Mouse (Mus musculus): ENCODE data around the gene Nup210l. TPM values are rescaled to one million over a fixed set of nuclear protein-coding genes. Genes with fewer than 3 reads are reported as not detected.
A peak's percentile ranks its signal among the peaks of the same experiment; 100 is the strongest.

Nup210l gene
- polyA plus RNA-seq, 1 experiment from 2014 or later: 0.22 TPM

DNA sequence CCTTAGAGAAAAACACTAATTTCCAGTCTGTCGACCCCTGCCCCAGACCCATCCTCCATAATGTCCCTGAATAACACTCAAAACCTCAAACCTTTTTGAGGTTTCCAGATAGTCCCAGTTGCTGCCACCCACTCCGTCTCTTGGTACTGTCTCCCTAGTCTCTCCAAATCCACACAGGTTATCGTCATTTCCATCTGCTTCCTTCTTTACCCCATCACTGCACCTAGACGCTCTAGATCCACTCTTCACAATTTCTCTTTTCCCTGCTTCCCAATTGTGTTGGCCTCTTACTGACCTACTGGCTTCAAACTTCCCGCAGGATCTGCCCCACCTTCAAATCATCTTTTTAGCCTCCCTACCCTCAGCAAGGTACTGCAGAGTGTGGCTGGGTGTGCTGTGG, 117.2 kb downstream of the Nup210l start:
- Histone ChIP-seq H3K4me3 (replicated peaks; ENCODE audit: low read length) (peak overlapping the region; percentile 45), H3K27me3 (replicated peaks; ENCODE audit: control insufficient read depth, insufficient read depth, low read length) (no peaks in the 10 kb centered on the region), H3K36me3 (ENCODE audit: control insufficient read depth, insufficient read depth) (no peaks in the 10 kb centered on the region), H3K27ac (ENCODE audit: low read length) (no peak overlapping the region), H3K9ac (replicated peaks; ENCODE audit: low read depth, low read length) (peak overlapping the region; percentile 61), H3K4me1 (replicated peaks; ENCODE audit: control insufficient read depth, insufficient read depth, low read length) (peaks cover 11% of the 10 kb centered on the region), H3K4me2 (ENCODE audit: low read length) (peak overlapping the region; percentile 81), H3K9me3 (ENCODE audit: control insufficient read depth, low read length) (no peaks in the 10 kb centered on the region)
- ATAC-seq: no peak
- WGBS: 29% methylated on average over 5 of the region's 5 CpGs

- H3K27ac ChIP-seq (ENCODE audit: low read length): no peak overlapping the region
- no peak overlapping the region for H3K9ac ChIP-seq (replicated peaks; ENCODE audit: low read depth, low read length)
- no peak for ATAC-seq
- H3K9me3 ChIP-seq (ENCODE audit: control insufficient read depth, low read length): no peaks in the 10 kb centered on the region
- no peak overlapping the region for H3K4me3 ChIP-seq (replicated peaks; ENCODE audit: low read length)
- WGBS: 87% methylated on average over 4 of the region's 4 CpGs
- peaks cover 11% of the 10 kb centered on the region for H3K4me1 ChIP-seq (replicated peaks; ENCODE audit: control insufficient read depth, insufficient read depth, low read length)
- H3K4me2 ChIP-seq (ENCODE audit: low read length): no peak overlapping the region
- no peaks in the 10 kb centered on the region for H3K36me3 ChIP-seq (ENCODE audit: control insufficient read depth, insufficient read depth)
- H3K27me3 ChIP-seq (replicated peaks; ENCODE audit: control insufficient read depth, insufficient read depth, low read length): no peaks in the 10 kb centered on the region
Measured at GRCm38 (mm10) chr3:90222455-90222854, 118.5 kb downstream of the Nup210l start.

- Histone ChIP-seq H3K27ac (ENCODE audit: low read length) (no peak overlapping the region), H3K27me3 (replicated peaks; ENCODE audit: control insufficient read depth, insufficient read depth, low read length) (no peaks in the 10 kb centered on the region), H3K36me3 (ENCODE audit: control insufficient read depth, insufficient read depth) (no peaks in the 10 kb centered on the region), H3K9ac (replicated peaks; ENCODE audit: low read depth, low read length) (no peak overlapping the region), H3K4me3 (replicated peaks; ENCODE audit: low read length) (no peak overlapping the region), H3K9me3 (ENCODE audit: control insufficient read depth, low read length) (no peaks in the 10 kb centered on the region), H3K4me1 (replicated peaks; ENCODE audit: control insufficient read depth, insufficient read depth, low read length) (peaks cover 11% of the 10 kb centered on the region), H3K4me2 (ENCODE audit: low read length) (no peak overlapping the region)
- ATAC-seq: no peak
- WGBS: 81% methylated on average over 3 of the region's 3 CpGs
Measured at GRCm38 (mm10) chr3:90222941-90223340, 119.0 kb downstream of the Nup210l start.

DNA sequence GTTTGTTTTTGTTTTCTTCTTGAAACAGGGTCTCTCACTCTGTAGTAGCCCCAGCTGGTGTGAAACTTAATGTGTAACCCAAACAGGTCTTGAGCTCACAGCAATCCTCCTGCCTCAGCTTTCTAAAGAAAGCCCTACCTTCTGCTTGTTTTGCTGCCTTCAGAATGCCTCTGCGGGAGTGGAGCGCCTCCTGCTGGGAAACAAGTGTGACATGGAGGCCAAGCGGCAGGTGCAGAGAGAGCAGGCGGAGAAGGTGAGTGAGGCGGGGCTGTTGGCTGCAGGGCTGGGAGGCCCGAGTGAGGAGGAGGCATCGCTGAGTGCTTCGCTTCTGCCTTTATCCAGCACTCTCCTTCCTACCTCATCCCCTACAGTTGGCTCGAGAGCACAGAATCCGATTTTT, 120.4 kb downstream of the Nup210l start:
- Histone ChIP-seq H3K36me3 (ENCODE audit: control insufficient read depth, insufficient read depth) (no peaks in the 10 kb centered on the region), H3K27me3 (replicated peaks; ENCODE audit: control insufficient read depth, insufficient read depth, low read length) (no peaks in the 10 kb centered on the region), H3K4me1 (replicated peaks; ENCODE audit: control insufficient read depth, insufficient read depth, low read length) (peaks cover 11% of the 10 kb centered on the region), H3K4me3 (replicated peaks; ENCODE audit: low read length) (no peak overlapping the region), H3K27ac (ENCODE audit: low read length) (no peak overlapping the region), H3K4me2 (ENCODE audit: low read length) (no peak overlapping the region), H3K9ac (replicated peaks; ENCODE audit: low read depth, low read length) (no peak overlapping the region), H3K9me3 (ENCODE audit: control insufficient read depth, low read length) (no peaks in the 10 kb centered on the region)
- 89% methylated on average over 10 of the region's 10 CpGs for WGBS
- no peak for ATAC-seq

- ATAC-seq: no peak
- Histone ChIP-seq H3K4me3 (replicated peaks; ENCODE audit: low read length) (peak overlapping the region; percentile 90), H3K4me2 (ENCODE audit: low read length) (peak overlapping the region; percentile 90), H3K4me1 (replicated peaks; ENCODE audit: control insufficient read depth, insufficient read depth, low read length) (peaks cover 13% of the 10 kb centered on the region), H3K36me3 (ENCODE audit: control insufficient read depth, insufficient read depth) (peaks cover 10% of the 10 kb centered on the region), H3K9ac (replicated peaks; ENCODE audit: low read depth, low read length) (peak overlapping the region; percentile 89), H3K27me3 (replicated peaks; ENCODE audit: control insufficient read depth, insufficient read depth, low read length) (no peaks in the 10 kb centered on the region), H3K27ac (ENCODE audit: low read length) (peak overlapping the region; percentile 87), H3K9me3 (ENCODE audit: control insufficient read depth, low read length) (no peaks in the 10 kb centered on the region)
- WGBS: 20% methylated on average over 8 of the region's 8 CpGs
Measured at GRCm38 (mm10) chr3:90231075-90231474, 127.1 kb downstream of the Nup210l start.

DNA sequence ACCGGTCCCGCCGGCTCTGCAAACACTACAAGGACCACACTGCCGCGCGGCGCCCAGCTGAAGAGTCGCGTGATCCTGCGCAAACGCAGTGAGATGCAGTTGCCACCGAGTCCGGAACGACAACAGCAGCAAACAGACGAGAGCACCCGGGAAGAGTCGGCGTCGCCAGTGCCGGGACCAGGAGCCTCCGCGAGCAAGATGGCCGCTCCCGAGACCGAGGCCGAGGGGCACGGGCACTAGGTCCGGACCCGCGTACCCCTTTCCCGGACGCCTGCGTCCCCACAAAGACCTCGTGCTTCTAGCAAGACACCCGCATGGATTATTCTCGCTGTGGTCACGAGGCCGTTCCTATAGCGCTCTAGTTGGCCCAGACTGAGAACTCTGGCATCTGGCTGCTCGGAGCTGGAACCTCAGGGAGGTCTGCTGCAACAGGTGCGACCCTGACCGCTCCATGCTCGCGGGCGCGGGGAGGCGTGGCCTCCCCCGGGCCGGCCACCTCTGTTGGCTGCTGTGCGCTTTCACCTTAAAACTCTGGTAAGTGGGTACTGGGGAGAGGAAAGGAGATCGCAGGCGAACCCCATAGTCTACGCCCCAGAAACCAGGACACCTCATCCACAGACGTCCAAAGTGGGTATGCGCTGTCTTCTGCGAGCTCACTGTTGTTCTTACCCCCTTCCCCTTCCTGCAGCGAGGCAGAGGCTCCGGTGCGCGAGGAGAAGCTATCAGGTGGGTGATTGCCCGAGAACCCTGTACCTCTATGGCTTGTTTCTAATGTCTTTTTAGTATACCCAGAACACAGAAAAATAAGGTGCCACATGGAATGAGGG, 127.8 kb downstream of the Nup210l start, which contains the start of gene Jtb:
Gene Jtb (plus strand): TSS at position 91 of the 827 bp plus-strand sequence.
- peak within 1 kb of the TSS; percentile 90 for H3K4me2 ChIP-seq (ENCODE audit: low read length)
- no peaks in the 10 kb centered on the region for H3K9me3 ChIP-seq (ENCODE audit: control insufficient read depth, low read length)
- H3K9ac ChIP-seq (replicated peaks; ENCODE audit: low read depth, low read length): peak within 1 kb of the TSS; percentile 89
- H3K27me3 ChIP-seq (replicated peaks; ENCODE audit: control insufficient read depth, insufficient read depth, low read length): no peaks in the 10 kb centered on the region
- H3K4me1 ChIP-seq (replicated peaks; ENCODE audit: control insufficient read depth, insufficient read depth, low read length): peaks cover 13% of the 10 kb centered on the region
- peak; percentile 99 for ATAC-seq
- WGBS: under 1% methylated on average over 61 of the region's 61 CpGs
- peaks cover 10% of the 10 kb centered on the region for H3K36me3 ChIP-seq (ENCODE audit: control insufficient read depth, insufficient read depth)
- H3K4me3 ChIP-seq (replicated peaks; ENCODE audit: low read length): peak within 1 kb of the TSS; percentile 90
- H3K27ac ChIP-seq (ENCODE audit: low read length): peak within 1 kb of the TSS; percentile 87

- no peak overlapping the region for H3K4me3 ChIP-seq (replicated peaks; ENCODE audit: low read length)
- no peak overlapping the region for H3K27ac ChIP-seq (ENCODE audit: low read length)
- no peak for ATAC-seq
- H3K27me3 ChIP-seq (replicated peaks; ENCODE audit: control insufficient read depth, insufficient read depth, low read length): no peaks in the 10 kb centered on the region
- no peak overlapping the region for H3K9ac ChIP-seq (replicated peaks; ENCODE audit: low read depth, low read length)
- H3K9me3 ChIP-seq (ENCODE audit: control insufficient read depth, low read length): no peaks in the 10 kb centered on the region
- no peaks in the 10 kb centered on the region for H3K36me3 ChIP-seq (ENCODE audit: control insufficient read depth, insufficient read depth)
- WGBS: 97% methylated on average over 2 of the region's 2 CpGs
- peaks cover 13% of the 10 kb centered on the region for H3K4me1 ChIP-seq (replicated peaks; ENCODE audit: control insufficient read depth, insufficient read depth, low read length)
- H3K4me2 ChIP-seq (ENCODE audit: low read length): no peak overlapping the region
Measured at GRCm38 (mm10) chr3:90241251-90241650, 137.3 kb downstream of the Nup210l start.

DNA sequence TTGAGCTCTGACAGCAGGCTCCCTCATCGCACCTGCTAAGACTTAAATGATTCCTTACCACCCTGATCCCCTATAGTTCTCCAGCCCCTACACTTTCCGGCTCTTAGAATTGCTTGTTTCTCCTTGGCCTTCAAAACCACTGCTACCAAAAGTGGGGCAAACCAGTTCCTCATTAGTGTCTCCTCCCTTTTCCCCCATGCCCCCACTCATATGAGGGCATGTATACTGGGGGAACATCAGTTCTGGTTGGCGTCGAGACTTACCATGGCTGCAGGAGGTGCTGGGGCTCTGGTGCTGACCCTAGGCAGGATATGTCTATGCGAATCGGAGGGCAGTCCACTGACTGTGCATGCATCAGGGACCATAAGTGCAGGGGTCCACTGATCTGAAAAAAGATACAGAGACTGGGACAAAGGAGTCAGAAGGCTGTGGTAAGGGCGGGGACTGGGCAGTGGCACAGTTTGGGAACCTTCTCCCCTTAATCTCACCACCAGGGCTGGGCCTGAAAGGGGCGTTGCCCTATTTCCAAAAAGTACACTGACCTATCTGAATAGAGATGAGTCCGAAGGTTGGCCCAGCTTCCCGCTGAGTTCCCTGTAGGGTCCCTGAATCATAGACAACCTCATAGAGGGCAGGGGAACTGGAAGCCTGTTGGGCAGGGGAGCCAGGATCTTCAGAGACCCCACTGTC, 137.9 kb downstream of the Nup210l start:
- 87% methylated on average over 10 of the region's 10 CpGs for WGBS
- Histone ChIP-seq H3K4me1 (replicated peaks; ENCODE audit: control insufficient read depth, insufficient read depth, low read length) (peaks cover 13% of the 10 kb centered on the region), H3K9ac (replicated peaks; ENCODE audit: low read depth, low read length) (no peak overlapping the region), H3K27me3 (replicated peaks; ENCODE audit: control insufficient read depth, insufficient read depth, low read length) (no peaks in the 10 kb centered on the region), H3K27ac (ENCODE audit: low read length) (no peak overlapping the region), H3K36me3 (ENCODE audit: control insufficient read depth, insufficient read depth) (no peaks in the 10 kb centered on the region), H3K4me3 (replicated peaks; ENCODE audit: low read length) (no peak overlapping the region), H3K9me3 (ENCODE audit: control insufficient read depth, low read length) (no peaks in the 10 kb centered on the region), H3K4me2 (ENCODE audit: low read length) (no peak overlapping the region)
- ATAC-seq: no peak

DNA sequence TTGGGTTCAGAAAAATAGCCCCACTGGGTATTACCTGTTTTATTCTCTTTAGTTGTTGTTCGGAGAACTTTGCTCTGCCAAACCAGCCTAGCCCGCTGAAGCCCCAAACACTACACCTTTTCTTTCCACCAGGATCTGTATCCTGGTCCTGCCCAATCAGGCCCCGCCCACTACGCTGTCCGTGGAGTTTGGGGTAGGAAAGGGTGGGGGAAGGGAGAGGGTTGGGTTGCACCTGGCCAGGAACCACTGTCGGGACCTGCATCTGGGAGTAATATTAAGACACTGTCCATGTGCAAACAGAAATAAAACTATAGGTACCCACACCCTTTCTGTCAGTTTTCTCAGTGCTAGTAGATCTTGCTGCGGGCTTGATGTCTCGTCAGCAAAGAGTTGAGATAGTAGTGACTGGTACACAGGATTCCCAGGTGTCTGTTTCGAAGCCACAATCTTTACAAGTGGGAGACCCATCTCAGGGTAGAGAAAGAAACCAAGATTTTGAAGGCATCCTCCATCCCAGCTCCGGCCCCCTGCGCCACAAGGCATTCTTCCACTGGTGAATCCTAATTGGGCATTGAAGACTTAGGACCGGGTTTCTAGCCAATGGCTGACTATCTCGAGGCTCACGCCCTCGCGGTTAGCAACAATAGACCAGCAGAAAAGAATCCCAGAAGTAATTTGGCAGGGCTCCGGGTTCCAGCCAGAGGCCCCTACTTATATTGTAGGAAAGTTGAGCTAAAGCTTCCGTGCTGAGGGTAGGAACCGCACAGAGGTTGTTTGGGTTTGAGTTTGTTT, 139.2 kb downstream of the Nup210l start, which contains the start of gene Creb3l4:
Gene Creb3l4 (minus strand): TSS at position 529 of the 792 bp plus-strand sequence.
- peak within 1 kb of the TSS; percentile 66 for H3K4me2 ChIP-seq (ENCODE audit: low read length)
- no peaks in the 10 kb centered on the region for H3K36me3 ChIP-seq (ENCODE audit: control insufficient read depth, insufficient read depth)
- no peaks in the 10 kb centered on the region for H3K9me3 ChIP-seq (ENCODE audit: control insufficient read depth, low read length)
- H3K9ac ChIP-seq (replicated peaks; ENCODE audit: low read depth, low read length): peak within 1 kb of the TSS; percentile 48
- peaks cover 17% of the 10 kb centered on the region for H3K4me1 ChIP-seq (replicated peaks; ENCODE audit: control insufficient read depth, insufficient read depth, low read length)
- H3K4me3 ChIP-seq (replicated peaks; ENCODE audit: low read length): peak within 1 kb of the TSS; percentile 42
- WGBS: 2% methylated on average over 19 of the region's 19 CpGs
- peak; percentile 60 for ATAC-seq
- no peak within 1 kb of the TSS for H3K27ac ChIP-seq (ENCODE audit: low read length)
- no peaks in the 10 kb centered on the region for H3K27me3 ChIP-seq (replicated peaks; ENCODE audit: control insufficient read depth, insufficient read depth, low read length)
